Mouse (Mus musculus) forebrain, embryonic 14.5 days (tissue): Measurements from ENCODE around the gene Omt2b. TPM values are rescaled to one million over a fixed set of nuclear protein-coding genes. Genes with fewer than 3 reads are reported as not detected.
"Not testable (repeated sequence)": the region's sequence is repeated elsewhere in the genome, so short reads cannot be mapped to it uniquely, and the experiment has no call there.

Source experiments
- ATAC-seq: fragments of 200-750 bp; cut with Nextera tagmentation; 2 replicates; pipeline ENCODE4 v1.8.0; 2017; ENCODE audit warnings: mild to moderate bottlenecking, moderate library complexity
- DNase-seq: peaks from one replicate; pipeline ENCODE4 v3.0.0-alpha.2; 2015; ENCODE audit warnings: low spot score
- H3K27ac ChIP-seq: fragments of 300-500 bp; sonication (generic); 2 replicates; pipeline ENCODE4 v1.5.1; 2014; ENCODE audit warnings: low read depth, mild to moderate bottlenecking, control low read depth, low read length, moderate library complexity
- H3K27me3 ChIP-seq: fragments of 300-500 bp; sonication (generic); replicated peaks from 2 replicates; pipeline ENCODE4 v1.6.1; 2014; ENCODE audit warnings: low read length, control low read depth, mixed read lengths; ENCODE audit not compliant: control insufficient read depth, insufficient read depth
- H3K36me3 ChIP-seq: fragments of 300-500 bp; sonication (generic); 2 replicates; pipeline ENCODE4 v1.6.1; 2014; ENCODE audit warnings: low read length, control low read depth; ENCODE audit not compliant: control insufficient read depth, insufficient read depth
- H3K4me1 ChIP-seq: fragments of 300-500 bp; sonication (generic); 2 replicates; pipeline ENCODE4 v1.6.1; 2014; ENCODE audit warnings: antibody characterized with exemption, low read length, control low read depth; ENCODE audit not compliant: control insufficient read depth, insufficient read depth
- H3K4me2 ChIP-seq: fragments of 300-500 bp; sonication (generic); 2 replicates; pipeline ENCODE4 v1.6.1; 2014; ENCODE audit warnings: mild to moderate bottlenecking, control low read depth, low read length
- H3K4me3 ChIP-seq: fragments of 300-500 bp; sonication (generic); 2 replicates; pipeline ENCODE4 v1.5.1; 2014; ENCODE audit warnings: low read depth, low read length, control low read depth
- H3K9ac ChIP-seq: fragments of 300-500 bp; sonication (generic); 2 replicates; pipeline ENCODE4 v1.6.1; 2014; ENCODE audit warnings: mild to moderate bottlenecking, low read length, control low read depth, moderate library complexity
- H3K9me3 ChIP-seq: fragments of 300-500 bp; sonication (generic); replicated peaks from 2 replicates; pipeline ENCODE4 v1.6.1; 2016; ENCODE audit warnings: low read length, control low read depth, mixed read lengths; ENCODE audit not compliant: control insufficient read depth
- WGBS: fragments of 180-500 bp; shearing (Covaris S2); extraction: QIAGEN DNeasy Blood & Tissue Kit; methylation state at CpG from one replicate; pipeline ENCODE4 v1.1.7; 2014; 5-methylcytosine and 5-hydroxymethylcytosine counted together
- polyA plus RNA-seq: library from polyadenylated mRNA; unstranded; fragments of >200 nt; fragmentation: Nextera tagmentation; extraction: Ambion mirVana; gene quantifications from 2 replicates; pipeline ENCODE4 v1.2.1, GENCODE M21; 2014

The Omt2b gene
- polyA plus RNA-seq, 1 experiment from 2014 or later = not detected

DNA sequence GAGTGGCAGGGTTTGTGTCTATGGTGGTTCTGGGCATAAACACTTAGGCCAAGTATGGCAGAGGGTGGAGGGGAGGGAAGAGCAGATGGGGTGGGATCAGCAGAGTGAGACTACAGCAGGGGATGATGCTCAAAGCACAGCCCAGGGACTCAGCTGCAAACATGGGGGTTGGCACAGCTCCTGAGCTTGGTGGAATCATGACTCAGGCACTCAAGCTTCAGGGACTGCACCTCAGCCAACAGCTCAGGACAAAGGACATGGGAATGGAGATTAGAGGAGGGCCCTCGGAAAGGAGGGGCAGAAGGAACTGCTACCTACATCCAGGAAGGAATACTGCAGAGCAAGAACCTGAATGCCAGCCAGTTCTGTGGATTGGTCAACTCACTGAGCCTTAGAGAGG, 28.2 kb upstream of the Omt2b start:
- H3K4me2 ChIP-seq, H3K9me3 ChIP-seq, DNase-seq, H3K36me3 ChIP-seq, H3K4me1 ChIP-seq, ATAC-seq, H3K4me3 ChIP-seq, H3K27ac ChIP-seq, H3K9ac ChIP-seq, H3K27me3 ChIP-seq: not testable (repeated sequence)
- 71% methylated on average over 1 of the region's 1 CpGs for WGBS

DNA sequence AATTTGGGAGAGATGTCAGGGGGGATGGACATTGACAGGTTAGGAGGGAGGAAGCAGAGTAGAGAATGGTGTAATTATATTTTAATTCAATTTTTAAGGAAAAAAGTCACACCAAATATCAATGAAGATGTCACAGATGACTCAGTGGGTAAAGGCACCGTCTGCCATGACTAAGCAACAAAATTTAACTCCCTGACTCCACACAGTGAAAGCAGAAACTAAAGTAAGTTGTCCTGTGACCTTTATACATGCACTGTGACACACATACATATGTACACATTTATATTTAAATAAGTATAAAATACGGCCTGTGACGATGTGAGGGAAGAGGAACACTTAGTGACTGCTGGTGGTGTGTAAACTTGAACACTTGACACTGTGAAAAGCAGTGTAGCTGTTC, 19.3 kb upstream of the Omt2b start:
- H3K4me2 ChIP-seq = not testable (repeated sequence)

DNA sequence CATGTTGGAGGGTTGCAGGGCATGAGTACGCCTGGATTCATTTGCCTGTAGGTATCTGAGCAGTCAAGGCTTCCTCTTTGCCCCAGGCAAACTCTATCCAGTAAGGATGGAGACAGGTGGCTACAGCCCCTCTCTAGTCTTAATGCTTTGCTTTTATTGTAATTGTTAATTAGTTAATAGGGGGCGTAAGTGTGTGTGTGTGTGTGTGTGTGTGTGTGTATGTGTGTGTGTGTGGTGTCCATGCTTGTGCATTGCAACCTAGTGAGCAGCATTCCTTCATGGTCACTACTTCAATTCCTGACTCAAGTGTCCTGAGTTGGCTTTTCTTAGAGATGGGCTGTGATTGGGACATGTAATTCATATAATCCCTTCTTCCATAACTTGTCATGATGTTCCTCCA, 12.7 kb upstream of the Omt2b start, which contains the start of gene Omt2a:
Gene Omt2a (minus strand): TSS at position 101 of the 400 bp plus-strand sequence.
- 74% methylated on average over 2 of the region's 2 CpGs for WGBS

More for the DNA sequence above, 19.3 kb upstream of the Omt2b start:
- not testable (repeated sequence) for H3K9ac ChIP-seq, H3K36me3 ChIP-seq, DNase-seq, H3K27ac ChIP-seq, H3K27me3 ChIP-seq, H3K4me3 ChIP-seq, H3K4me1 ChIP-seq, ATAC-seq, H3K9me3 ChIP-seq
- WGBS = 79% methylated on average over 3 of the region's 3 CpGs

DNA sequence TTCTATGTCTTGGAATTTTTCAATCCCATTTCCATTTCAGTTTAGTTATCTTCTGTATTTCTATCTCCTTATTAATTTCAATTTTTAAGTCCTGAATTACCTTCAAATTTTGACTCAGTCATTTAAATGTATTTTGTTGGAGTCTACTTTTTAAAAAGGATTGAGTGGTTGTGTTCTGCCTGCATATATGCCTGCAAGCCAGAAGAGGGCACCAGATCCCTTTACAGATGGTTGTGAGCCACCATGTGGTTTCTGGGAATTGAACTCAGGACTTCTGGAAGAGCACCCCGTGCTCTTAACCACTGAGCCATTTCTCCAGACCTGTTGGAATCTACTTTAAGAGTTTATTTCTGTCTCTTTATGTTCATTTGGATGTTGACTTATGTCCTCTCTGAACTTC, 7.9 kb upstream of the Omt2b start:
- DNase-seq (peak; percentile 6), ATAC-seq (no peak)
- Histone ChIP-seq H3K4me3 (no peak overlapping the region), H3K27ac (no peak overlapping the region), H3K4me1 (no peaks in the 10 kb centered on the region), H3K4me2 (no peak overlapping the region), H3K9me3 (no peaks in the 10 kb centered on the region), H3K27me3 (no peaks in the 10 kb centered on the region), H3K36me3 (no peaks in the 10 kb centered on the region), H3K9ac (no peak overlapping the region)
- 29% methylated on average over 1 of the region's 1 CpGs for WGBS

More for the DNA sequence above, 12.7 kb upstream of the Omt2b start, which contains the start of gene Omt2a:
- ATAC-seq (no peak), DNase-seq (no peak)
- no peaks in the 10 kb centered on the region for H3K4me1 ChIP-seq
- H3K9ac ChIP-seq = no peak within 1 kb of the TSS
- H3K27ac ChIP-seq = no peak within 1 kb of the TSS
- no peaks in the 10 kb centered on the region for H3K36me3 ChIP-seq
- H3K27me3 ChIP-seq = no peaks in the 10 kb centered on the region
- H3K4me3 ChIP-seq = no peak within 1 kb of the TSS
- H3K4me2 ChIP-seq = no peak within 1 kb of the TSS
- no peaks in the 10 kb centered on the region for H3K9me3 ChIP-seq

DNA sequence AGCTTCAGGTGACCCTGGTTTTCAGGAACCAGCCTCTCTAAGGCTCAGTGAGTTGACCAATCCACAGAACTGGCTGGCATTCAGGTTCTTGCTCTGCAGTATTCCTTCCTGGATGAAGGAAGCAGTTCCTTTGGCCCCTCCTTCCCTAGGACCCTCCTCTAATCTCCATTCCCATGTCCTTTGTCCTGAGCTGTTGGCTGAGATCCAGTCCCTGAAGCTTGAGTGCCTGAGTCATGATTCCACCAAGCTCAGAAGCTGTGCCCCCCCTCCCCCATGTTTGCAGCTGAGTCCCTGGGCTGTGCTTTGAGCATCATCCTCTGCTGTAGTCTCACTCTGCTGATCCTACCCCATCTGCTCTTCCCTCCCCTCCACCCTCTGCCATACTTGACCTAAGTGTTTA, 9.7 kb downstream of the Omt2b start:
- not testable (repeated sequence) for H3K9me3 ChIP-seq, H3K4me2 ChIP-seq, H3K4me1 ChIP-seq, H3K27me3 ChIP-seq, H3K4me3 ChIP-seq, ATAC-seq, H3K36me3 ChIP-seq, H3K9ac ChIP-seq, H3K27ac ChIP-seq
- peak; percentile 34 for DNase-seq

DNA sequence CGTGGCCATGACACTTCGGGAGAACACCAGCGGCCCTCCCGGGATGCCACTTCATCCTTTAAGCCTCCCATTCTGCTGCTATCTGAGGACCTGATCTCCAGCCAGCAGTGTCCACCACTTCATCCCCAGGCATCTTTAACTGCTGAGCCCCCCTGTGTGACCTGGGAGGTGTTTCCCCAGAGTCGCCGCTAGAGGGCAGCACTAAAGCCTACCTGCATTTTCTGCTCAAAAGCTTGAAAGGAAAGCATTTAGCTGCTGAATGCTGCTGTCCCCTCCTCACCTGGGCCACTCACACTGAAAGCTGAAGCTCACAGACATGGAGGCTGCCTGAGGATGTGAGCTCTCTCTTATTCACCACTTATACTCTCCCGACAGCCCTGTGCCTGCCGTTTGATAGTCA, 12.9 kb downstream of the Omt2b start:
- H3K4me2 ChIP-seq, H3K9ac ChIP-seq, H3K36me3 ChIP-seq, H3K27ac ChIP-seq, H3K27me3 ChIP-seq, H3K4me3 ChIP-seq, H3K9me3 ChIP-seq, H3K4me1 ChIP-seq: not testable (repeated sequence)
- peak; percentile 37; the same call in 1 of the 2 replicates for ATAC-seq
- 9% methylated on average over 8 of the region's 8 CpGs for WGBS
- DNase-seq = peak; percentile 57

DNA sequence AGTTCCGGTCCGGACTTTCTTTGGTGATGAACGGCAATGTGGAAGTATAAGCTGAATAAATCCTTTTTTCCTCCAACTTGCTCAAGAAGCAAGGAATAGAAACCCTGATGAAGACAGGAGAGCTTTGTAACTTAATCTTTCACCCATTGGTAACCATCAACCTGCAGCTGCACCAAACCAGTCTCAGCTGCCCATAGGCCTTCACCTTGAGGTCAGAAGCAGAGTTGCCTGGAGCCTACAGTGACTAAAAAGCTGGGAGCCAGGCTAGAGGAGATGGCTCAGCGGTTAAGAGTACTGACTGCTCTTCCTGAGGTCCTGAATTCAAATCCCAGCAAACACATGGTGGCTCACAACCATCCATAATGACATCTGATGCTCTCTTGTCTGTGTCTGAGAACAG, 15.1 kb downstream of the Omt2b start:
- H3K36me3 ChIP-seq, H3K9me3 ChIP-seq, H3K9ac ChIP-seq, H3K27me3 ChIP-seq, H3K4me2 ChIP-seq, ATAC-seq, H3K4me1 ChIP-seq, H3K27ac ChIP-seq, H3K4me3 ChIP-seq, DNase-seq: not testable (repeated sequence)
- 91% methylated on average over 4 of the region's 4 CpGs for WGBS

DNA sequence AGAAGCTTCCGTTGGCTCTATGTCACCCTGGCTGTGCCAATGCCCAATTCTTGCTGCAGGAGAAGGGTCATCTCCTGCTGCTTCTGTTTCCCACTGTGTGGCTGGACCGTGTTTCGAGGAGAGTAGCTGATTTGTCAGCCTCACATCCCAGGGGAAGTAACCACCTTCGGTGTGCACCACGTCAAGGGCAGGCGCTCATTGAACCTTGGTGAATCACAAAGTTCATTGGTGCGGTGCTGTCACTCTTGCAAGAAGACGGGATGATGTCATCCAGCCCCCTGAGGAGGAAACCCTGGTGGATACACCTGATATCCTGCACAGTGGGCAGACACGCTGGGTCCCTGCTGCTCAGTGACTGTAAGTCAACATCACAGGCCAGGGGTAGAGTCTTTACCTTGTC, 15.7 kb downstream of the Omt2b start:
- H3K9me3 ChIP-seq, H3K36me3 ChIP-seq, H3K4me1 ChIP-seq, ATAC-seq, H3K27me3 ChIP-seq, H3K4me3 ChIP-seq, H3K27ac ChIP-seq, DNase-seq, H3K4me2 ChIP-seq, H3K9ac ChIP-seq: not testable (repeated sequence)
- 88% methylated on average over 9 of the region's 9 CpGs for WGBS

DNA sequence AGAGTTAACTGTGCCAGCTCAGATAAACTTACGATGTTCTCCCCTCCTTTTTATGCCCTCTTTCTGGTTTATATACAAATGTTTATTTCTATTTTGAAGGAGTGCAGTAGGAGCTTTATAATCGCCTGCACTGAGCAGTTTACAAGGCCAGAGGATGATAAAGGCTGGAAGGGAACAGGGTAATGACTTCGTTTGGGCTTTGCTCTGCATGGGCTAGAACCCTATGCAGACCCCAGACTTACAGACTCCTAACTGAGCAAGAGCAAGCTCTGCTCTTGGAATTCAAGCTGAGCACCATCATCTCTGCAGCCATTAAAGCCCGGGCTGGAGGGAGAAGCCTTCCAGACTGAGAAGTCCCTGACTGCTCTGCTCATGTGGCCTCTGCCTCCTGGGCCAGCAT, 17.8 kb downstream of the Omt2b start:
- 56% methylated on average over 3 of the region's 4 CpGs for WGBS

More for the DNA sequence above, 17.8 kb downstream of the Omt2b start:
- not testable (repeated sequence) for H3K27ac ChIP-seq, H3K9ac ChIP-seq, H3K4me1 ChIP-seq, H3K4me3 ChIP-seq, H3K27me3 ChIP-seq, H3K9me3 ChIP-seq, ATAC-seq, DNase-seq, H3K4me2 ChIP-seq, H3K36me3 ChIP-seq
